Mouse (Mus musculus) lung, embryonic 14.5 days (tissue): ENCODE data around the gene Egfl7. TPM values are rescaled to one million over a fixed set of nuclear protein-coding genes. Genes with fewer than 3 reads are reported as not detected.

Source experiments
- ATAC-seq: fragments of 200-750 bp; cut with Nextera tagmentation; 2 replicates; pipeline ENCODE4 v1.8.0; 2017; ENCODE audit warnings: mild to moderate bottlenecking, moderate TSS enrichment, moderate library complexity; ENCODE audit not compliant: insufficient read depth
- DNase-seq: peaks from one replicate; pipeline ENCODE4 v3.0.0-alpha.2; 2015
- H3K27ac ChIP-seq: fragments of 300-500 bp; sonication (generic); 2 replicates; pipeline ENCODE4 v1.5.1; 2014; ENCODE audit warnings: low read depth, mild to moderate bottlenecking, moderate library complexity
- H3K27me3 ChIP-seq: fragments of 300-500 bp; sonication (generic); 2 replicates; pipeline ENCODE4 v1.6.1; 2014; ENCODE audit warnings: low read length, control low read depth; ENCODE audit not compliant: insufficient read depth
- H3K36me3 ChIP-seq: fragments of 300-500 bp; sonication (generic); 2 replicates; pipeline ENCODE4 v1.6.1; 2014; ENCODE audit warnings: control low read depth; ENCODE audit not compliant: insufficient read depth
- H3K4me1 ChIP-seq: fragments of 300-500 bp; sonication (generic); 2 replicates; pipeline ENCODE4 v1.6.1; 2014; ENCODE audit warnings: antibody characterized with exemption, control low read depth; ENCODE audit not compliant: insufficient read depth
- H3K4me2 ChIP-seq: fragments of 300-500 bp; sonication (generic); 2 replicates; pipeline ENCODE4 v1.6.1; 2014; ENCODE audit warnings: mild to moderate bottlenecking
- H3K4me3 ChIP-seq: fragments of 300-500 bp; sonication (generic); 2 replicates; pipeline ENCODE4 v1.5.1; 2014; ENCODE audit warnings: low read depth, low read length
- H3K9ac ChIP-seq: fragments of 300-500 bp; sonication (generic); 2 replicates; pipeline ENCODE4 v1.6.1; 2014
- H3K9me3 ChIP-seq: fragments of 300-500 bp; sonication (generic); 2 replicates; pipeline ENCODE4 v1.6.1; 2016; ENCODE audit warnings: low read depth, low read length, control low read depth
- CTCF ChIP-seq: IDR thresholded peaks from 2 replicates; pipeline ENCODE4 v1.5.1; 2016; ENCODE audit warnings: antibody characterized with exemption, low read depth
- WGBS: fragments of 180-500 bp; shearing (Covaris S2); extraction: QIAGEN DNeasy Blood & Tissue Kit; methylation state at CpG from one replicate; pipeline ENCODE4 v1.1.7; 2014; 5-methylcytosine and 5-hydroxymethylcytosine counted together
- polyA plus RNA-seq: library from polyadenylated mRNA; unstranded; fragments of >200 nt; fragmentation: Nextera tagmentation; extraction: Ambion mirVana; gene quantifications from 2 replicates; pipeline ENCODE4 v1.2.1, GENCODE M21; 2014

Gene Egfl7
- polyA plus RNA-seq, 1 experiment from 2014 or later: 311 TPM

- WGBS: 22% methylated on average over 5 of the region's 5 CpGs
- no peak overlapping the region for H3K27ac ChIP-seq
- ATAC-seq: peak; percentile 38
Measured at GRCm38 (mm10) chr2:26628792-26629437, 49.1 kb downstream of the Egfl7 start.

GRCm38 (mm10) chr2:26632541-26633395 lies 53.0 kb downstream of the Egfl7 start:
- Histone ChIP-seq H3K27ac (0 out of 2 replicates have a peak overlapping the region, but pooled peaks have one; percentile 12), H3K4me2 (no peak overlapping the region), H3K27me3 (no peaks in the 10 kb centered on the region), H3K36me3 (peaks cover 39% of the 10 kb centered on the region), H3K9ac (no peak overlapping the region), H3K9me3 (no peaks in the 10 kb centered on the region), H3K4me1 (peaks cover 6% of the 10 kb centered on the region), H3K4me3 (no peak overlapping the region)
- no peak for DNase-seq
- ATAC-seq: no peak
- 76% methylated on average over 16 of the region's 16 CpGs for WGBS
- no peak for TF ChIP-seq CTCF

More at GRCm38 (mm10) chr2:26628792-26629437, 49.1 kb downstream of the Egfl7 start:
- Histone ChIP-seq H3K9ac (peak overlapping the region; percentile 87), H3K4me2 (peak overlapping the region; percentile 95), H3K27me3 (no peaks in the 10 kb centered on the region), H3K9me3 (no peaks in the 10 kb centered on the region), H3K4me1 (peaks cover 4% of the 10 kb centered on the region; the same call in 1 of the 2 replicates), H3K4me3 (peak overlapping the region; percentile 70), H3K36me3 (0 out of 2 replicates have a peak, but pooled peaks cover 5% of the 10 kb centered on the region)
- DNase-seq: peak; percentile 43
- TF ChIP-seq CTCF: no peak

GRCm38 (mm10) chr2:26633953-26634530 lies 54.2 kb downstream of the Egfl7 start:
- H3K36me3 ChIP-seq: peaks cover 50% of the 10 kb centered on the region
- H3K27me3 ChIP-seq: no peaks in the 10 kb centered on the region
- TF ChIP-seq CTCF: no peak
- peaks cover 14% of the 10 kb centered on the region for H3K4me1 ChIP-seq
- no peak overlapping the region for H3K4me2 ChIP-seq
- no peak overlapping the region for H3K4me3 ChIP-seq
- ATAC-seq (no peak), DNase-seq (peak; percentile 15)
- WGBS: 59% methylated on average over 4 of the region's 4 CpGs
- no peak overlapping the region; the same call in 1 of the 2 replicates for H3K27ac ChIP-seq
- H3K9ac ChIP-seq: no peak overlapping the region
- H3K9me3 ChIP-seq: no peaks in the 10 kb centered on the region

- Histone ChIP-seq H3K4me2 (no peak overlapping the region), H3K9ac (no peak overlapping the region), H3K4me3 (no peak overlapping the region), H3K4me1 (peaks cover 10% of the 10 kb centered on the region), H3K27me3 (no peaks in the 10 kb centered on the region), H3K9me3 (no peaks in the 10 kb centered on the region), H3K27ac (peak overlapping the region; percentile 18; the same call in 1 of the 2 replicates), H3K36me3 (peaks cover 50% of the 10 kb centered on the region)
- ATAC-seq (peak; percentile 23; the same call in 1 of the 2 replicates), DNase-seq (peak; percentile 44)
- WGBS: 53% methylated on average over 12 of the region's 12 CpGs
- TF ChIP-seq CTCF: no peak
Measured at GRCm38 (mm10) chr2:26634629-26635488, 55.0 kb downstream of the Egfl7 start.

GRCm38 (mm10) chr2:26635489-26636324 lies 55.9 kb downstream of the Egfl7 start:
- Histone ChIP-seq H3K27me3 (no peaks in the 10 kb centered on the region), H3K4me2 (no peak overlapping the region), H3K4me1 (peaks cover 10% of the 10 kb centered on the region), H3K9me3 (no peaks in the 10 kb centered on the region), H3K36me3 (peaks cover 50% of the 10 kb centered on the region), H3K4me3 (no peak overlapping the region), H3K9ac (no peak overlapping the region), H3K27ac (peak overlapping the region; percentile 18; the same call in 1 of the 2 replicates)
- peak; percentile 35 for DNase-seq
- WGBS: 68% methylated on average over 21 of the region's 21 CpGs
- ATAC-seq: no peak
- no peak for TF ChIP-seq CTCF

- WGBS: 25% methylated on average over 2 of the region's 2 CpGs
- Histone ChIP-seq H3K27me3 (no peaks in the 10 kb centered on the region), H3K36me3 (peaks cover 50% of the 10 kb centered on the region)
Measured at GRCm38 (mm10) chr2:26636325-26636635, 56.5 kb downstream of the Egfl7 start.

More at GRCm38 (mm10) chr2:26636325-26636635, 56.5 kb downstream of the Egfl7 start:
- H3K9me3 ChIP-seq: no peaks in the 10 kb centered on the region
- DNase-seq (no peak), ATAC-seq (no peak)
- no peak overlapping the region for H3K27ac ChIP-seq
- peaks cover 10% of the 10 kb centered on the region for H3K4me1 ChIP-seq
- H3K4me2 ChIP-seq: no peak overlapping the region
- no peak overlapping the region for H3K9ac ChIP-seq
- no peak for TF ChIP-seq CTCF
- no peak overlapping the region for H3K4me3 ChIP-seq
